Mouse (Mus musculus): ENCODE measurements around the gene Pde11a. TPM values are rescaled to one million over a fixed set of nuclear protein-coding genes. Genes with fewer than 3 reads are reported as not detected.

Gene Pde11a
- total RNA-seq, 2 experiments from 2014 or later = 0.14 to 0.25 TPM

DNA sequence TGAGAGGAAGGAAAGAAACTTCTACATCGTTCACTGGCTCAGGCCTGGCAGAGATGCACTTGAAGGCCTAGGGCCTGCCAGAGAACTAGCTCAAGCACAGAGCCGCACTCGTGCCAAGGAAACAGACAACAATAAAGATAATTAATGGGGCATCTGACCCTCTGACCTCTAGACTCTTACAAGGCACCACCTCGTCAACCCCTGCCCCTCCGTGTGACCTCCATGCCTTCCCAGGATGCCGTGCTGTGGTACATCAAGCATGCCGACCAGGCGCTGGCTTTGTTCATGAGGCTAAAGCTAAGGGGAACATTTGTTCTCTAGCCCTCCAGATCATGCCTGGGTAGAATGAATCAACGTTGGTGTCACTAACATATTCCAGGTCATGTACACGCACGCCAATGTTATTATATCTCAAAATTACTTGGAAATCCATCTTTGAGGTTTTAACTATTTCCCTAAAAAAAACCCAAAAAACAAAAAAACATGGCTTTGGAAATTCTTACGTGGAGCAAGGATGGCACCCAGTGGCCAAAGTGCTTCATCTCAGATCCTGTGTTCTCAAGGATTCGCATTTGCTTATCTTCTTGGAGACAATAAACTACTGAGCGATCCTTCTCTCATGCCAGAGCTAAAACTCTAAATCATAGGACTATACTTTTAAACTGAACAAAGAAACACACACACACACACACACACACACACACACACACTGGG, 236.5 kb downstream of the Pde11a start:
- intact Hi-C loops (cut with DNase I) = no loop called here
- DNase-seq = no peak

DNA sequence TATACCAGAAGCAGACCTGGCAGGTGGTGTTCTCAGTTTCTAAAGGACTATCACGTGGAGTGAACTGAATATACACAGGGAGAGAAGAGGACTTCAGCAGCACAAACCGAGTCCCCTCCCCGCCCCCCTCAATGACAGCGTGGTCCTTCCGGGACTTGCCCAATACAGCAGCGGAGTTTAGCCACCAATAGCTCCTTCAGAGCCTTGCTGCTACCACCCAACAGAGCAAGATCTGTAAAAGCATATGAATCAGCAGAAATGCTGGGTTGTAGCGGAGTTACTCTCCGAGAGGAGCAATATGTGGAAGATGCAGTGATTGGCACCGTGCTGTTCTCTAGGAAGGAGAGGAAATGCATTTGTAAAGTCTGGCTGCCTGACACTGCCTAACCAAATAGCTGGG, 238.0 kb downstream of the Pde11a start:
- intact Hi-C loops (cut with DNase I) = no loop called here
- DNase-seq = no peak

DNA sequence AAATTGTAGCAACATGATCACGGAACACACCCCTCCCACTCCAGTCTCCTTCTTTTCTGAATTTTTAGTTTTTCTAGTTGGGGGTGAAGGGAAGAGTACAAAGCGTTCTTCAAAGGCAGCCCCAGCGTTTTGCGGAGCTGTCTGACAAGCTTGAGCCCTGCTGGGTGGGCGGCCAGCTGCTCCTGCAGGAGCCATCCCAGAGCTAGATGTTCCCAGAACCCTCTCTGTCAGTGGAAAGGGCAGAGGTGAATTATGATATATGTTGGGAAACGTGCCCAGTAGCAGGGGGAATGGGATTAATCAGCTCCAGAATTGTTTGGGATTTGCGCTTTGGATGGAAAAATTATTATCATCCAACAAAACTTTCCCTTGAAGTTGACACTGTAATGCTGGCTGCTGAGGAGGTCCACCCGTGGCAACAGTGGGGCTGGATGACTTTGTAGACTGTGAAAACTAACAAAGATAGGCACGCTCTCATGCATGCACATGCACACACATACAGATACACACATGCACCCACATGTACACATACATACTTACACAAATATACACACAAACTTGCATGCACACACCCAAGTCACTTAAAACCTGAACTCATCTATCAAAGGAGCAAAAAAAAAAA, 238.7 kb downstream of the Pde11a start:
- intact Hi-C loops (cut with DNase I) = no loop called here

DNA sequence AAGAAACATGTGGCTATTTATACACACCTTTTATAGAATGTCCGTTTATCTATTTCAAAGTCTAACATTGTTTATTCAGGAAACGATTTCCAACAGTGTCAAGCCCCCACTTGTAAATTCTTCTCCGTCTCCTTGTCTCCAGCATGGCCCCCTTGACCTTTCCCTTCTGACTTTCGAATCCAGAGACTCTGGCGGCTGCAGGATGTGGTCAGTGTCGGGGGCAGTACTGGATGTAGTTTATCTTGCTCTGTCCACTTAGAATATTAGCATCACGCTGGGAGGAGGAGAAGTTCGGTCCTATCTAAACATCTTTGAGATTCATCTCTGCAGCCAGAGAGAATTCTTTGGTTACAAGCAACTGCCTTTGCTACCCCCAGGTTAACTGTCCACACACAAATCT, 240.2 kb downstream of the Pde11a start:
- intact Hi-C loops (cut with DNase I) = no loop called here
- DNase-seq = no peak

More for the DNA sequence above, 238.7 kb downstream of the Pde11a start:
- DNase-seq = no peak

DNA sequence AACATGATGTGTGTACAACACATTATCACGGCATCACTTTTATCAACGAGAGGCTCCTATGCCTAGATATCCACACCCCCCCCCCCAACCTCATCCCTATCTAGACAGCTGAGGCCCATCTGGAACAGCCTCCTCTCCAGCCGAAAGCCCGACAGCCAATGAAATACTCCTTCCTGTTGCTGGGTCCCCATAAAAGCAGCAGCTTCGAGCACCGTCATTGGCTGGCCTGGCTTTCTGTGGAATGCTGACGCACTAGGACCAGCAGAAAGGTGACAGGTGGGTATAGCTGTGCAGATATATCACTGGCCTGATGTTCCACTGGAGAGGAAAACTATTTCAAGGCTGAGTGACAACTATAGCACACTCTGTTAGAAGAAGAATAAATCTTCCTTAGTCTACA, 240.7 kb downstream of the Pde11a start:
- intact Hi-C loops (cut with DNase I) = no loop called here

DNA sequence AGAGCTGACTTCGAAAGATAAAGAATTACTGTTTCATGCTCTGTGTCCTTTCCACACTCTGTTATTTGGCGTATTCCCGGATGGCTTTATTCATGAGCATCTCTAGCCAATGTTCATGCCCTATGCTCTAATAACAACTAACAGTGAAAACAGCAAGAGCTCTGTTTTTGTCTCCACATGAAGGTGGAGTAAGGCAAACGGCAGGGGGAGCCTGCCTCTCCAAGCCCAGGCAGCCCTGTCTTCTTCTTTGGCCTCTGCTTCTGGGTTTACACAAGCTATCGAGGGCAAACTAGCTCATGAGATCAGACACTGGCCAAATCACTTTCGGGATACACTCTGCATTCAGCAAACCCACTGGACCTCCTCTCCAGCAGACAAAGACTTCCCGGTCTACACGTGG, 241.3 kb downstream of the Pde11a start:
- intact Hi-C loops (cut with DNase I) = no loop called here
- DNase-seq = no peak

More for the DNA sequence above, 240.7 kb downstream of the Pde11a start:
- no peak for DNase-seq

DNA sequence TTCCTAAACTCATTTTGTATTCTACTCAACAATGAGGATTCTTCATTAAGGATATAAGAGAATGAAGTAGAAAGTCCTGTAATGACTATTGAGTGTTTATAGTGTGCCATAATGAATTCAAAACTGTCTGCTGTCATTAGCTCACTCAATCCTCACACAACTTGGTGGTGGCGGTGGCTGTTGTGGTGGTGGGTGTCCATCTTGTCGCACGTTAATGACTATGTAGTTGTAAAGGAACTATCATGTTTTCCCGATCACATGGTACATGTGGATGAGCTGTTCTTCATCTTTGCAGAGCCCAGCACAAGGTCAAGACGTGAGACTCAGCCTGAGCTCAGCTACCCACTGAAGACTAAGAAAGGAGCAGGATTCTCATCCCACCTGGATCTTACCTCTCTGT, 242.7 kb downstream of the Pde11a start:
- intact Hi-C loops (cut with DNase I) = no loop called here
- no peak for DNase-seq

DNA sequence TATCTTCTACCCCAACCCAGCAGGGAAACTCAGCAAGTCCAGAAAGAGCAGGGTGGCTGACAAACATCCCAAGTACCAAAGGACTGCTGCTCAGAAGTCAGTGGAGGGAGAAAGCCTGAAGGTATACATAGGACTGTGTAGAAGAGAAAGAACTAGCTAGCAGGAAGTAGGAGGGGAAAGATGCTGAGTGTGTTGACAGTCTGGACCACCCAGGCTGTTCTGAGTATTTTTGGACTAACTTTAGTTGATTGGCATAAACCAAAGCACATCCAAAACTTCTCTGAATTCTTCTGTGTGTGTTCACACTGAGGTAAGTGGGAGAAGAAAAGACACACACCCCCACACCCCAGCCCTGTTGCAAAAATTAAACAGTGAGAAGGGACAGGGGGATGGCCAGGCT, 248.1 kb downstream of the Pde11a start:
- intact Hi-C loops (cut with DNase I) = no loop called here
- no peak for DNase-seq

DNA sequence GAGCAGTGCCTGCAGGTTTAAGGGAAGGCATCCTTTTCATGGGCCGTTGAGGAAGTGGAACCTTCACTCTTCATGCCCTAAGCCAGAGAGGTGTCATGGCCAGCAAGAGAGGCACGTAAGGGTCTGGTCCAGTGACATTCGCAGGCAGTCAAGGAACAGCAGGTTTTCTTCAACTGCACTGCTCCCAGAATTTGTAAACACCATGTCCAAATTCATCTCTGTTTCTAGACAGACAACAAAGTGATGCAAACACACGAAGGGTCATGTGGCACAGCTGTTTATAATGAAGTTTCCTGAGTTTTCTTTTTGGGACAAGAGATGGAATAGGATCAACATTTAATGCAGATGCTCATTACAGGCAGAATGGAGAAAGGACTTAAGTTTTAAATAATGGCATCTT, 249.7 kb downstream of the Pde11a start:
- no peak for DNase-seq

DNA sequence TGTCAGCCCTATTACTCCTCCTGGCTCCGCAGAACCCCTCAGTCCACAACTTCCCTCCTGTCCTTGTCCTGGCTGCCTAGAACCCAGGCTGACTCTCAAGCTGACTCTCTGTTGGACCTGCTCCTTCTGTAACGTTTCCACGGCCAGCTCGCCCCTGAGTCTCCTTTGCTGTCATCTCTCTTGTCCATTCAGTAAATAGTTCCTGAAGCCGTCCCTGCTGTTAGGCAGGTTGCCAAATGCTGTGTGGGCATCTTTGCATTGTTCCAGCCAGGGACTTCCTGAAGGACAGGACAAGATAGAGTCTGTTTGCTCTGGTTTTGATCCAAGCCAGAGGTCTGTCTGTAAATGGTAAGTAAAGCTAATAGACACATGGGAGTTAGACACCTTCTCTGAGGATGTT, 250.2 kb downstream of the Pde11a start:
- intact Hi-C loops (cut with DNase I) = no loop called here
- peak; percentile 12 to 14 for DNase-seq

More for the DNA sequence above, 249.7 kb downstream of the Pde11a start:
- intact Hi-C loops (cut with DNase I) = no loop called here

DNA sequence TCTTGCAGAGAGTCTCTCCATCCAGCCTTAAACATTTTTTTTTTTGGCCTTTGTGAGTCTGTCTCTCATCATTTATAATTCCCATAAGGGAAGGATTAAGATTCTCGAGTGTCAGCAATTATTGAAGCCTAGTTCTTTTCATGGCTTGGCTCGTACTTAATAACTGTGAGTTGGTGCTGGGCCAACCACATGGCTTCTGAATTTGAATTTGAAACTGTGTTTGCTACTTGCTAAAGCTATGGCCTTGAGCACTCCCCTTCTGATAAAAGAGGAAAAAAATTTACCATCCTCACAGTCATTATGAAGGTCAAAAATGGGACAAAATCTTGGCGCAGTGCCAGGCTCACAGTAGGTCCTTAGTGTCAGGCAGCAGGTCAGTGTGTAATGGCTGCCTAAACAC, 251.4 kb downstream of the Pde11a start:
- DNase-seq = peak in 1 of 2 experiments; percentile 10
- intact Hi-C loops (cut with DNase I) = no loop called here

DNA sequence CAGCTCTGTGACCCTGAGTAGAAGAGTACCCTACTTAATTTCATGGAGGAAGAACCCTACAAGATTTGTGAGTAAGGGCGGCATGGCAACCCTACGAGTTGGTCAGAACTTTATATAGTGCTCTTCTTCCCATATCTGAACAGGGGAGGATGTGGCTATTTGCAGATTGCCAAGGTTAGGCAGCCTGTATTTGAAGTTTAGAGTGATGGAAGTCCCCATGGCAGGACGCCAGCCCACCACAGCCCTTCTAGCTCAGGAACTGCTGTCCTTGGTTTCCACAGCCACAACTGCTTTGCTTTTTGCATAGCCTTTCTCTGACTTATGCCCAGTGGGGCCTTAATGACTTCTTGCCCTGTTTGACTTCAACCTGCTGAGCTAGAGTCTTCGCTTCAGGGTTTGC, 253.6 kb downstream of the Pde11a start:
- DNase-seq = no peak
- intact Hi-C loops (cut with DNase I) = no loop called here

DNA sequence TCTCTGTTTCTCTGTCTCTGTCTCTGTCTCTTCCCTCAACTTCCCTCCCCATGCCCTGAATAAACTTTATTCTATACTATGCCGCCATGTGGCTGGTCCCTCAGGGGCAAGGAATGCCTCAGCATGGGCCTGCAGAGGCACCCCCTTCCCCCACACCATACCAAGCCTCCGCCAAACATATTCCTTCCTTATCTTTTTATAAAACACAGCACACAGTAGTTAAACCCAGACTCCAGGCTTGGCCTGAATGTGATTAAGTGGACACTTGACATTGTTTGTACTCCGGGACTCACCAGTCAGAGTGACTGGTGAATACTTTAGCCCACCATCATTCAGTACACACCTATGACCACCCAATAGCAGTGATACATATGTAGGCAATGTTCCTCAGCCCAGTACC, 254.7 kb downstream of the Pde11a start:
- no peak for DNase-seq
- intact Hi-C loops (cut with DNase I) = no loop called here

DNA sequence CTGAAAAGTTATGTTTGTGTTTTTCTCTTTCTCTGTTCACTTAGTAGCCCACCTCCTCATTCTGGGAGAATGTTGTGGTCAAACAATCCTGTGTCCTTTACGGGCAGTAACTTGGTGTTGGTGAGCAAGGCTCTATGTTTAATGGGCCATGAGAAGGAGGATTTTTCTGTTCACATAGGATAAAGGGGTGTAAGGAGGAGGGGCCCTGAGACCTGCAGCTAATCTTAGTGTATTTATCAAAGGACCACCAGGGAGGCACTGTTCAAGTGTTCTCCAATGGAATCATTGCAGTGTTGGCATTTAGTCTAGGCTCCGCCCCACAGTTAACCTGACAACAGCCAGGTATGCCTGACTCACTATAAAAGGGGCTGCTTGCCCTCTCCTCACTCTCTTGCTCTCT, 255.2 kb downstream of the Pde11a start:
- no peak for DNase-seq
- intact Hi-C loops (cut with DNase I) = no loop called here

DNA sequence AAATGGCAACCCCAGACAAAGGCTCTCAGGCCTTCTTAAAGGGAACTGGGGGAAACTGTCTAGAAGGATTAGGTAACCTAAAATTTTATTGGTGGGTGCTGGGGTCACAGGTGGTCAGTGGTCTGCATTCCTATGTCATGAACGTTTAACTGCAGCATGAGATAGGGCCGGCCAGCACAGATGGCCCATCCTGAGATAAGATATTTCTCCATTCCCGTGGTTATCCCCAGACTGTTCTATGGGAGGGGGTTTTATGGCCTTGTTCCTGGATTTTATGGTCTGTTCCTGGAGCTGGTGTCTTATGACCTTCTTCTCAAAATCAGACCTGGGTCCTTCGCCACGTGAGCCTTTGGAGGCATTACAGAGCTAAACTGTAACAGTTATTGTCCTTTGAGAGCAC, 256.6 kb downstream of the Pde11a start:
- no peak for DNase-seq
- intact Hi-C loops (cut with DNase I) = no loop called here

DNA sequence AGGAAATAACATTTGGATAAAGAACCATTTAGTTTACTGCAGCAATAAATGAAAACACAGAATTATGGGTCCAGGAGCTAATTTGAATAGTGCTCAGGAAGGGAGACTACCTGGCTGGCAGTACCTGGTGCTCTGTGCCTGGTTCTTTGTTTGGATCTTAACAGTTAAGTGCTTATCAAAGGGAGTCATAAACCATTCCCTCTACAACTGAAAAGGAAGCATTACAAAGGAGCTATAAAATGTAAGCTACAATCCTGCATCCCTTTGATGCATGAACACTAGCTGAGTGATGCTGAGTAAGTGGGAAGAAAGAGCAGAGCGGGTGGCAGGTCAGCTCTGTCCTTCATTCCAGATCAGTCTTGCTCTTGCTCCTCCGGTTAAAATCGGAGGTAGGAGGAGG, 258.0 kb downstream of the Pde11a start:
- no peak for DNase-seq
- intact Hi-C loops (cut with DNase I) = no loop called here

DNA sequence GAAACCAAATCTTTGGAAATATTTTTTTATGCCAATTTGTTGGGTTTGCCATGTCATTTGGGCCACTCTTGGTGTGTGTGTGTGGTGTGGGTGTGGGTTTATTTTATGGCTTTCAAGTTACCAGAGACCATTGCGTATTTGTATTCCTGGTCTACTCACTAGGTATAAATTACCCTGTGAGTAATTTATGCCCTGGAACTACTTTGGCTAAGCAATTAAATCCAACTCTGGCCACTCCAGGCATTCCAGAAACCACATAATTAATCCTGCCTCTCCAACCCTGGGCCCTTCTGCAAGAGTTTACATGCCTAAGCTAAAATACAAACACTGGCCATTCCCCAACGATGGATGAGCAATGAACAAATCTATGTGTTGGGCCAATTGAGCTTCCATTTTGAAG, 261.7 kb downstream of the Pde11a start:
- DNase-seq = no peak
- intact Hi-C loops (cut with DNase I) = no loop called here

DNA sequence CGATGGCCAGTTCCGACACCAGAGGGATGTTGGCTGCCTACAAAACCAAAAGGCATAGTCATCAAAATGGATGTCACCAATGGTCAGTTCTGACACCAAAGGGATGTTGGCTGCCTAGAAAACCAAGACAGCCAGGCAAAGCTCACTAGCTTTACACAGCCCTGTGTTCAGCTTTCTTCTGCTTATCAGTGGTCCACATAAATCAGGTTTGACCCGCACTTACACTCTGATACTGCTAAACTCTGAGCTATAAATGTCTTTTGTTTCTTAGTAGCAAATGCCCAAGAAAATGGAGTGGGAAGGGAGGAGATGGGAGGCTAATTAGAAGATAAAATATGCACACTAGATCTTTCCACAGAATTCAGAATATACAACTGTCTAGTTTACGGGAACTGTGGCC, 262.5 kb downstream of the Pde11a start:
- intact Hi-C loops (cut with DNase I) = no loop called here
- DNase-seq = no peak

DNA sequence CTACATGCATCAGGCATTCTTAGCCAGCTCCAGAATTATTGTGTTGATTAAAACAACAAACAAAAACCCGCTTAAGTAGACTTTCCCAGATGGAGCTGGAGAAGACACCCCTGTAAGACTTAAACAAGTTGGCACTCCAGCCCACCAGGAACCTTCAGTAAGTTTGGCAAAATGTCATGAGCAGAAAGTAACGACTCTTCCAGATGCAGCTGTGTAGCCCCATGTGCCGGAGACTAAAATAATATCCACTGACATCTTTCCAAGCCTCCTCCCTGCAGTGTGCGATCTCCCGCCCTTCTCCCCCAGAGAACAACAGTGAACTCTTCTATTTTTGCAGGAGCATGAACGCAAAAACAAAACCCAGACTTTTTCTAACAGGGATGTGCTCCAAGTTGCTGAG, 265.5 kb downstream of the Pde11a start:
- no peak for DNase-seq
- intact Hi-C loops (cut with DNase I) = no loop called here

DNA sequence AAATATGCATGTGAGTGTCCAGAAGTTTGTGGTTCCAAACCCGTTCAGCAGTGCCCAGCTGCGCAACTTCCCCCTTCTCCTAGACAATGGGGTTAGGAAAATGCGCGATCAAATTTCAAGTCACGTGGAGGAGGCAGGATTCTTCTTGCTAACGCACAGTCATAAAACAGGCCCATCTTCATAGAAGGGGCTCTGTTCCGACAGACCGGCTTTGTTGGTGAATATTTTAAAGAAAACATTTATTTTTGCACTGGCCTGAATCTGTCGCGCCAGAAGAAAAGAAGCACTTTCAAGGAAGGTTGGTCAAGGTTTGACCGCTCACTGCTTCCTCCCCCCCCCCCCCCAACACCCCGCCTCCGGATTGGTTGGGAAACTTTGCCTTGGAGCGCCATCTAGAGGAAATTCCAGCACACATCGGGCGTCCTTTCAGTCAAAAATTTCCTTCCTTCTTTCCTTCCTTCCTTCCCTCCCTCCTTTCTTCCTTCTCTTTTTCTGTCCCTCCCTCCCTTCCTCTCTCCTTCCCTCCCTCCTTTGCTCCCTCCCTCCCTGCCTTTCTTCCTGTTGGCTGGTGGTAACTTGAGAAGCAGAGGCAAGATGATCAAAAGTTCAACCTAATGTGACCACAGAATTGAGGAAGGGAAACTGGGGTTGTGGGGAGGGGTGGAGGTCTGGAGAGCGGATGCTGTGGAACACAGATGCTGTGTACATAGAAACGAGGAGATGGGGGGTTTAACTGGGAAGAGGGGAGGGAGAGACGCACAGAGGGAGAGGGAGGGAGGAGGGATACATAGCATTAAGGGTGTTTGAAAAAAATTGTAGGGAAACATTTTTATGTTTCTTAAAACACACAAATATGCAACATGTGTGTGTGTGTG, 267.9 kb downstream of the Pde11a start:
- DNase-seq = peak; percentile 84 to 85
- intact Hi-C loops (cut with DNase I) = loop anchor here (1.0 to 2.0 kb wide), 2 partner anchors 187 to 280 kb away; no protein-coding TSS in a partner anchor

DNA sequence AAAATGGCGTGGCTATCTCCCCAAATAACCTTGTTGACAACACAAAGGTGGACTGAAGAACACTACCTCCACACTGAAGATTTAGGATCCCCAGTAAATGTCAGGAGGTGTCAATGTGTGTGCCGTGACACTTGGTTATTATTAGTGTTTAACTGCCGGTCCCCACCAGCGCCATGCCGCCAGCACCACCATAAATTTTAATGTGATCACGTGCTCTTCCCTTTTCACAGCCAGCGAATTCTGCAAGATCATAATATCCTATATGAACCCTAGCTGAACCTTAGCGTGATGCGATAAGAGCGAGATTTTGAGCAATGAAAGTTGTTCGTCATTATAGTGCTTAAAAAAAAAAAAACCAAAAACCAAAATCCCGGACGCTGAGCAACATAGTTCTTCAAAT, 269.3 kb downstream of the Pde11a start:
- no peak for DNase-seq
- intact Hi-C loops (cut with DNase I) = loop anchor here (10.0 kb wide), 1 partner anchor 444 kb away; no protein-coding TSS in a partner anchor

Data from heart, postnatal 10 days (tissue).